Mouse (Mus musculus): ENCODE results near the gene Med29. TPM values are rescaled to one million over a fixed set of nuclear protein-coding genes. Genes with fewer than 3 reads are reported as not detected.

Gene Med29
- polyA plus RNA-seq, 1 experiment from 2014 or later, result 50.5 TPM

DNA sequence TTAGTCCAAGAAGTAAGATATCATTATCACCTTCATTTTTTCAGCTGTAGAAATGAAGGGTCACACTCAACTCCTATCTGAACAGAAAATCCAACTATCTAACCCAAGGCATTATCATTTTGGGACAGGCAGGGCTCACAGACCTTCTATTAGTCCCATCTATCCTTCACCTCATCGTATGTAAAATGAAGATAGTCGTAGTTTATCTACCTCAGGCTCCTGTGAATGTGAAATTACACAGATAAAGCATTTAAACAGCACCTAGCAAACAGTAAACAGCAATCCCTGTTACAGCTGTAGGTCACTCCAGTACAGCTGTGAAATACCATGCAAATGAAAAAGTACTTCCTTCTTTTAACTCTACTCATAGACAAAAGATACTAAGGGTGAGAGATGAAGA is 39.7 kb upstream of the Med29 start:
- no peak overlapping the region for H3K4me2 ChIP-seq
- 94% methylated on average over 2 of the region's 2 CpGs for WGBS
- H3K27me3 ChIP-seq (ENCODE audit: control insufficient read depth, insufficient read depth, low read length), result no peaks in the 10 kb centered on the region
- H3K9me3 ChIP-seq (ENCODE audit: control insufficient read depth, low read length), result no peaks in the 10 kb centered on the region
- H3K9ac ChIP-seq (ENCODE audit: low read length), result no peak overlapping the region
- peaks cover 14% of the 10 kb centered on the region for H3K4me1 ChIP-seq (ENCODE audit: control insufficient read depth, insufficient read depth, low read length)
- DNase-seq (ENCODE audit: low spot score, missing footprints) (no peak), ATAC-seq (ENCODE audit: low FRiP score) (no peak)
- H3K36me3 ChIP-seq (ENCODE audit: control insufficient read depth, insufficient read depth, low read length), result no peaks in the 10 kb centered on the region
- H3K4me3 ChIP-seq (ENCODE audit: low read depth, low read length), result no peak overlapping the region
- no peak overlapping the region for H3K27ac ChIP-seq (ENCODE audit: low read depth, low read length)

DNA sequence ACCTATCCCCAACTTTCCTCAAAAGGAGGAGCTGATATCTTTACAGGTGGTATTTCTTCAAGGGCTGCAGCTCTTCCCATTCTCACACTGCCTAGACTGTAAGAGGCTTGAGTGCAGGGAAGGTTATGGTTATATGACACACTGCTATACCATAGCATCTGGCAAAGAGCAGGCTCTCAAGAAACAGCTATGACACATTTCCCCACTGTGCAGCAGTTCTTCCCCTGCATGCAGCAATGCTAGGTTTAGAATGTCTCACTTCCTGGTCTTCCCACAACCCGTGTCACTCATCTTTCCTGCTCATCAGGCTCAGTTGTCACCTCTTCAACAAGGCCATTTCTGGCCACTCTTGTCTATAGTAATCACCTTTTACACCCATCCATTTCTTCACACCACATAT is 38.0 kb upstream of the Med29 start:
- DNase-seq (ENCODE audit: low spot score, missing footprints) (peak; percentile 33), ATAC-seq (ENCODE audit: low FRiP score) (no peak)
- Histone ChIP-seq H3K36me3 (ENCODE audit: control insufficient read depth, insufficient read depth, low read length) (no peaks in the 10 kb centered on the region), H3K27me3 (ENCODE audit: control insufficient read depth, insufficient read depth, low read length) (no peaks in the 10 kb centered on the region), H3K4me2 (no peak overlapping the region), H3K9ac (ENCODE audit: low read length) (no peak overlapping the region), H3K4me3 (ENCODE audit: low read depth, low read length) (no peak overlapping the region), H3K4me1 (ENCODE audit: control insufficient read depth, insufficient read depth, low read length) (peaks cover 14% of the 10 kb centered on the region), H3K27ac (ENCODE audit: low read depth, low read length) (no peak overlapping the region), H3K9me3 (ENCODE audit: control insufficient read depth, low read length) (no peaks in the 10 kb centered on the region)
- WGBS, result 87% methylated on average over 1 of the region's 1 CpGs

DNA sequence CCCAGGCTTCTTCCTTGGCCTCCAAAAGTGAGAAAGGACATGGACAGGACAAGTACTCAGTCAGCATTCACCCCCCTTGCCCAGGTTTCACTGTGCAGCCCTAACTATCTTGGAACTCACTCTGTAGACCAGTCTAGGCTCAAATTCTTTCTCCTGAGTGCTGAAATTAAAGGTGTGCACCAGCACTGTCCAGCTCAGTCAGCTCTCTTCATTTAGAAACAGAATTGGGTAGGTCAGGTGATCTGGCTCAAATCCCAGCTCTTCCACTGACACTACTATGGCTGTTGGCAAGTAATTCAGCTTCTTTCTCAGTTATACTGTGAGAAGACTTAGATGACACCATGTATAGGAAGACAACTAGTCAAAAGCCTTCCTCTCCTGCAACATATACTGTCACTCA is 35.2 kb upstream of the Med29 start:
- Histone ChIP-seq H3K36me3 (ENCODE audit: control insufficient read depth, insufficient read depth, low read length) (peaks cover 7% of the 10 kb centered on the region; the same call in 1 of the 2 replicates), H3K4me2 (no peak overlapping the region), H3K9me3 (ENCODE audit: control insufficient read depth, low read length) (no peaks in the 10 kb centered on the region), H3K4me1 (ENCODE audit: control insufficient read depth, insufficient read depth, low read length) (no peaks in the 10 kb centered on the region), H3K9ac (ENCODE audit: low read length) (no peak overlapping the region), H3K27me3 (ENCODE audit: control insufficient read depth, insufficient read depth, low read length) (no peaks in the 10 kb centered on the region), H3K27ac (ENCODE audit: low read depth, low read length) (no peak overlapping the region), H3K4me3 (ENCODE audit: low read depth, low read length) (no peak overlapping the region)
- ATAC-seq (ENCODE audit: low FRiP score), result no peak
- DNase-seq (ENCODE audit: low spot score, missing footprints), result no peak

DNA sequence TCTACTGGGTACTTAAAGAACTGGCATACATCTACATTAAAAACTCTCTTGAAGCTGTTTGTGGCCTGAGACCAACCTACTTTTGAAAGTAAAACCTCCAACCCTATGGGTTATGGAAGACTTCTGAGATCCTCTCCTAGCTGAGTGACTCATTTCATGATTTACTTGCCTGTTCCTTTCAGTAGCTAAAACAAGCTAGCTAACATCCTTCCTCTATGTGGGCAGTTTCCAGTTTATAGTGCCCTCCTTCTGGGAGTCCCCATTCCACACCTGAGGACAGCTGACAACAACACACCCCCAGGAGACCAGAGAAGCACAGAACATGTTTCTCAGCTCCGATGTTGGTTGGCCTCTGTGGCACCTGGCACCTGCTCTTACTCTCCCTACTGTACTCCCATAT is 30.5 kb upstream of the Med29 start:
- H3K27me3 ChIP-seq (ENCODE audit: control insufficient read depth, insufficient read depth, low read length), result no peaks in the 10 kb centered on the region
- no peaks in the 10 kb centered on the region for H3K9me3 ChIP-seq (ENCODE audit: control insufficient read depth, low read length)
- no peak overlapping the region for H3K27ac ChIP-seq (ENCODE audit: low read depth, low read length)
- H3K4me3 ChIP-seq (ENCODE audit: low read depth, low read length), result no peak overlapping the region
- WGBS, result 100% methylated on average over 1 of the region's 1 CpGs
- no peak overlapping the region for H3K4me2 ChIP-seq
- DNase-seq (ENCODE audit: low spot score, missing footprints), result no peak
- H3K9ac ChIP-seq (ENCODE audit: low read length), result no peak overlapping the region
- H3K36me3 ChIP-seq (ENCODE audit: control insufficient read depth, insufficient read depth, low read length), result peaks cover 23% of the 10 kb centered on the region
- no peaks in the 10 kb centered on the region for H3K4me1 ChIP-seq (ENCODE audit: control insufficient read depth, insufficient read depth, low read length)
- ATAC-seq (ENCODE audit: low FRiP score), result no peak

DNA sequence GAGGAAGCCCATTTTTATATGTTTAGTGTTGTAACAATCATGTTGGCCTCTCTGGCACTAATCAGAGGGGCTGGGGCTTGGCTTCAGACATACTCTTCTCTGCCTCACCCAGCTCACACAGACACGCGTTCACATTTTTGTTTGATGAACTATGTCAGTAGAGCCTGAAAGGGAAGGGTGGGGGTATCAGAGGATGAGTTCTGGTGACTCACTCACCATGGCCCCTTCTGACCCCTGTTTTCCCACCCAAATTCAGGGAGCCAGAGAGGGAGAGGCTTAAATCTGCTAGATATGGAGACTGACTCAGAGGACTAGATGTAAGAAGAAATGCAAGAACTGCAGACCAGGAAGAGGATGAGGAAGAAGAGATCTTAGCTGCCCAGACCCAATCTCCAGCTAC is 26.9 kb upstream of the Med29 start:
- Histone ChIP-seq H3K9me3 (ENCODE audit: control insufficient read depth, low read length) (no peaks in the 10 kb centered on the region), H3K36me3 (ENCODE audit: control insufficient read depth, insufficient read depth, low read length) (peaks cover 28% of the 10 kb centered on the region), H3K27me3 (ENCODE audit: control insufficient read depth, insufficient read depth, low read length) (no peaks in the 10 kb centered on the region), H3K4me1 (ENCODE audit: control insufficient read depth, insufficient read depth, low read length) (no peaks in the 10 kb centered on the region), H3K27ac (ENCODE audit: low read depth, low read length) (no peak overlapping the region), H3K4me2 (no peak overlapping the region), H3K4me3 (ENCODE audit: low read depth, low read length) (no peak overlapping the region), H3K9ac (ENCODE audit: low read length) (no peak overlapping the region)
- ATAC-seq (ENCODE audit: low FRiP score) (no peak), DNase-seq (ENCODE audit: low spot score, missing footprints) (no peak)
- 95% methylated on average over 2 of the region's 2 CpGs for WGBS

DNA sequence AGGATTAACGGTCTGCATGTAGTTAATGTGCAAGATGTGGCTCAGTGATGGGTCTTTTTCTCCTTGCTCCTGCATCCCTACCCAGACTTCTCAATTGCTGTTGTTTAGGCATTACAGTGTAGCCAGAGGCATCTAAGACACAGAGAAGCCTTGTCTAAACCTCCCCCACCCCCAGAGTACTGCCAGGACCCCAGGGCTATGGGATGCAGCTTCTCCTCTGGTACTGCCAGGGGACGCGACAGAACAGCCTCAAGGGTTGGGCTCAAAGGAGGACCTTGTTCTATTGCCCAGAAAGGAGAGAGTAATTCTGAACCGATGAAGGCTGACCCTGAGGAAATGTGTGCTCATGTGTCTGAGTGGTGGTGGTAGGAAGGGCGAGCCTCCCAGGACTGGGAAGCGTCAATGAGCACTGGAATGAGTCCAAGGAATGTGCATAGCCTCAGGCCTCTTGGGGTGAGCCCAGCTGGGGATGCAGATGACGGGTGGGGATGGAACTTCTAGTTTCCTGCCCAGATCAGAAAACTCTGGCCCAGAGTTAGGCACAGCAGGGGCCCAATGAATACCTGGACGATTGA is 25.7 kb upstream of the Med29 start:
- Histone ChIP-seq H3K4me2 (no peak overlapping the region), H3K27me3 (ENCODE audit: control insufficient read depth, insufficient read depth, low read length) (no peaks in the 10 kb centered on the region), H3K4me1 (ENCODE audit: control insufficient read depth, insufficient read depth, low read length) (no peaks in the 10 kb centered on the region), H3K9me3 (ENCODE audit: control insufficient read depth, low read length) (no peaks in the 10 kb centered on the region), H3K36me3 (ENCODE audit: control insufficient read depth, insufficient read depth, low read length) (peaks cover 28% of the 10 kb centered on the region), H3K27ac (ENCODE audit: low read depth, low read length) (no peak overlapping the region), H3K4me3 (ENCODE audit: low read depth, low read length) (no peak overlapping the region), H3K9ac (ENCODE audit: low read length) (no peak overlapping the region)
- 90% methylated on average over 8 of the region's 8 CpGs for WGBS
- ATAC-seq (ENCODE audit: low FRiP score), result no peak
- DNase-seq (ENCODE audit: low spot score, missing footprints), result no peak

DNA sequence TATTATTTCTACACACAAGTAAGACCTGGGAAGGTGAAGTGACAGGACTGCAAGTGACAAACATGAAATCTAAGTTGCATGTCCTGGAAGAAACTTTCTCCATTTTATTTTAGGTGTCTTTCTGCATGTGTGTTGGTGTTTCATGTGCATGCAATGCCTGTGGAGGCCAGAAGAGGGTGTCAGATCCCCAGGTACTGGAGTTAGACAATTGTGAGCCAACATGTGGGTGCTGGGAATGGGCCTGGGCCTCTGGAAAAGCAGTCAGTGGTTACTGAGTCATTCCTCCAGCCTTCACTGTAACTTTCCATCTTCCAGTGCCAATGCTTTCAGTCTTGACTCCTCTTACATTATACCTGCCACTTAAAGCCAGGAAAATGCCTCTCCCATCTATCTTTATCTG is 24.9 kb upstream of the Med29 start:
- Histone ChIP-seq H3K27ac (ENCODE audit: low read depth, low read length) (no peak overlapping the region), H3K4me3 (ENCODE audit: low read depth, low read length) (no peak overlapping the region), H3K4me2 (no peak overlapping the region), H3K9me3 (ENCODE audit: control insufficient read depth, low read length) (no peaks in the 10 kb centered on the region), H3K27me3 (ENCODE audit: control insufficient read depth, insufficient read depth, low read length) (no peaks in the 10 kb centered on the region), H3K9ac (ENCODE audit: low read length) (no peak overlapping the region), H3K36me3 (ENCODE audit: control insufficient read depth, insufficient read depth, low read length) (peaks cover 28% of the 10 kb centered on the region), H3K4me1 (ENCODE audit: control insufficient read depth, insufficient read depth, low read length) (no peaks in the 10 kb centered on the region)
- no peak for DNase-seq (ENCODE audit: low spot score, missing footprints)
- no peak for ATAC-seq (ENCODE audit: low FRiP score)

DNA sequence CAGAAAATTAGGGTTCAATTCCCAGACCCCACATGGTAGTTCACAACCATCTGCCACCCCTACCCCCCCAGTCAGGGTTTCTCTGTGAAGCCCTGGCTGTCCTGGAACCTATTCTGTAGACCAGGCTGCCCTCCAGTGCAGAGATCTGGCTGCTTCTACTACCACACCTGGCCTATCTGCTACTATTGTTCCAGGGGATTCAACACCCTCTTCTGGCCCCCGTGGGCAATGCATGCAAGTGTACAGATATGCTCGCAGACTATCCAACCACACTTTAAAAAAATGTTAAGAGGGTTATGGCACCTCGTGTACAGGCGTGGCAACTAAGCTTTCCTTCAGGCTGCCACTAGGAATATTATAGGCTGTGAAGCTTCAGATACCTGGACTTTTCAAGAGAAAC is 20.3 kb upstream of the Med29 start:
- 89% methylated on average over 4 of the region's 4 CpGs for WGBS
- Histone ChIP-seq H3K9ac (ENCODE audit: low read length) (no peak overlapping the region), H3K4me3 (ENCODE audit: low read depth, low read length) (no peak overlapping the region), H3K27me3 (ENCODE audit: control insufficient read depth, insufficient read depth, low read length) (no peaks in the 10 kb centered on the region), H3K9me3 (ENCODE audit: control insufficient read depth, low read length) (no peaks in the 10 kb centered on the region), H3K4me1 (ENCODE audit: control insufficient read depth, insufficient read depth, low read length) (no peaks in the 10 kb centered on the region), H3K27ac (ENCODE audit: low read depth, low read length) (no peak overlapping the region), H3K36me3 (ENCODE audit: control insufficient read depth, insufficient read depth, low read length) (peaks cover 13% of the 10 kb centered on the region), H3K4me2 (no peak overlapping the region)
- no peak for DNase-seq (ENCODE audit: low spot score, missing footprints)
- no peak for ATAC-seq (ENCODE audit: low FRiP score)

DNA sequence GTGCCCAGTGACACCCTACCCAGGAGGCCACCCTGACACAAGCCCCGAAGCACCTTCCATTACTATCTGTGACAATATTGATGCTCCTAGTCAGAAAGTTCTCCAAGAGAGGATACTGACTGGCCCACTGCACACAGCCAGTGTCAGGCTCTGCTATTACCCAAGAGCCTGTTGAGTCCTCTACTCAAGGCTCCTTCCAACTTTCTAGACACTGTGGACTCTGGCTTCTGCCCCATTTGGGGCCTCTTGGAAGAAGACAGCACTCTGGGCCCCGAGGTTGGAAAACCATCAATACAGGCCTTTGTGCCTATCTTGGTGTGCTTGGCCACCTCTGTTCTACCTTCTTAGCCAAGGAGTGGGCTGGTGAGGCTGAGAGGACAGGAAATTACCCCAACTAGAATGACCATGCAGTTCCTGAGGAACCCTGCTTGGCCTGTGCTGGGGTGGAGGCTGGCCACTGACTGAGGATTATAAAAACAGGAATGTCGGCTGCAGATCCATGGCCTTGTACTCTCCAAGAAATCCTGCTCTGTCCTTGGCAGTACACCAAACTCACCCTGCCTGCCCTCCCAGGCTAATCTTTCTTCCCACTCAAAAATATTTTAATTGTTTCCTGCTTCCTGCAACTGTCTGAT is 18.4 kb upstream of the Med29 start:
- no peak for ATAC-seq (ENCODE audit: low FRiP score)

More for the DNA sequence above, 18.4 kb upstream of the Med29 start:
- DNase-seq (ENCODE audit: low spot score, missing footprints), result no peak
- Histone ChIP-seq H3K9me3 (ENCODE audit: control insufficient read depth, low read length) (no peaks in the 10 kb centered on the region), H3K27me3 (ENCODE audit: control insufficient read depth, insufficient read depth, low read length) (no peaks in the 10 kb centered on the region), H3K9ac (ENCODE audit: low read length) (no peak overlapping the region), H3K4me2 (no peak overlapping the region), H3K4me3 (ENCODE audit: low read depth, low read length) (no peak overlapping the region), H3K36me3 (ENCODE audit: control insufficient read depth, insufficient read depth, low read length) (peaks cover 22% of the 10 kb centered on the region), H3K4me1 (ENCODE audit: control insufficient read depth, insufficient read depth, low read length) (no peaks in the 10 kb centered on the region), H3K27ac (ENCODE audit: low read depth, low read length) (no peak overlapping the region)
- 94% methylated on average over 3 of the region's 3 CpGs for WGBS

Measured in midbrain, embryonic 11.5 days (tissue).